Mouse (Mus musculus) ovary, postnatal 14 days (tissue): Measurements from ENCODE around the gene Ggt1.
"Not testable (repeated sequence)": the region's sequence is repeated elsewhere in the genome, so short reads cannot be mapped to it uniquely, and the experiment has no call there.

Experiments used
- DNase-seq: peaks from one replicate; pipeline ENCODE4 v3.0.0; 2022; ENCODE audit warnings: low spot score

Ggt1 gene

DNA sequence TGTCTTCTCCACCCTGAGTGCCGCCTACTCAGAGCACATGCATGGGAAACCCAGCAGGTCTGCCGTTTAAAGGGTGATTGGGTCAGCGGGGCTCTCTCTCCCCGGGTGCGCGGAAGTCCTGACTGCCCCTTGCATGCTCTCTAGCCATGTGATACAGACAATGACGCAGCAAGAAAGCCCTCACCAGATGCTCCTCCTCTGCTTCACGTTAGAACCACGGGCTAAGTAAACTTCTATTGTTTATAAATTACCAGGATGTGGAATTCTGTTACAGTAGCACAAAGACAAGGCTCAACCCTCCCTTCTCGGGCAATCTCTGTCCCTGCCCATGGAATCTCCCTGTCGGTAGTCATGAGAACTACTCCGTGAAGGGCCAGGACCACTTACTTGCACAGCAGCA, 10.2 kb upstream of the Ggt1 start:
- DNase-seq: no peak

DNA sequence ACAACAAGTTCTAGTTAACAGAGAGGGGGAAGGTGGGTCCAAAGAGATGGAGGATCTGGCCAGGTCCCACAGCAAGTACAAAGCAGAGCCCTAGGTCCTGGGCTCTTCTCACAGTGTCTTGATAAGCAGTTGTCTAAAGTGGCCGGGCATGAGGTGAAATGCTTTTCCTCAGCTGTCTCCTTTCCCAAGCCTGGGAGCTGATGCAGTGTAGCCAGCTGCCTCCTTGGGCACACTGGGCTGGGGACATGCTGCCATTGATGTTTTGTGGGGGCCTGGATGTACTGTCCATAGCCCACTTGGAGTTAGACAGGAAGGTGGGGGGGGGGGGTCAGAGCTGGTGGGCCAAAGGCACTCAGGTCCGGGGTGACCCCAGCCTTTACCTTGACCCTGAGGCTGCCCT, 9.3 kb upstream of the Ggt1 start:
- DNase-seq: no peak

DNA sequence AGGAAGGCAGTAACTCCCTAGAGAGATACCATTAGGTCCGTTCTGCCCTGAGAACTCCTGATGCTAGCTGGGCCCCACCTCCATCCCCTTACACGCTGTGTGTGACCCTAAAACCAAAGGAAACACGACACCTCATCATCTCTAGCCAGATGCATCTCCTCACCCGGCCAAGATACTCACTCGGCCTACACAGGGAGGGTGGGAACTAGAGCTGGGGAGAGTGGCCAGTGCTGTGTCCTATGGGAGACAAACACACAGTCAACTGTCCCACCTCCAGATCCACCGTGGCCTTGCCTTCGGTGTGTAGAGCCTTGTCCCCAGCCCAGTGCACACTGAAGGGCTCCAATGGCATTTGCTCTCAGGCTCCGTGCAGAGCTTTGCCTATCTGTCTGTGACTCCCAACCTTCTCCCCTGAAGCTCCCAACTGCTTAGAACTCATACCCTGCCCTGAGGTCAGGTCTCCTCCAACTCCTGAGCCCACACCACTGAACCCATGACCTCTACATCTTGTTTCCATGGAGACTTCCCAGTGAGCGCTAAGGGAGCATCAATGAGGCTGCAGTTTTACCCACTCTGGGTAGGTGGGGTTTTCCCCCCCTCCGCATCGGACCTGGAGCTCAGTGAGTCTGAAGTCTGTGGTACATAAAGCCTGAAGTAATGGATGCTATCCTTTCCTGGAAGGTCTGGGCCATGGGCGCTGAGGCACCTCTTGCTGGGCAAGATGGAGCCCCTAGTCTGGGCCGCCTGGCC, 8.5 kb upstream of the Ggt1 start:
- no peak for DNase-seq

DNA sequence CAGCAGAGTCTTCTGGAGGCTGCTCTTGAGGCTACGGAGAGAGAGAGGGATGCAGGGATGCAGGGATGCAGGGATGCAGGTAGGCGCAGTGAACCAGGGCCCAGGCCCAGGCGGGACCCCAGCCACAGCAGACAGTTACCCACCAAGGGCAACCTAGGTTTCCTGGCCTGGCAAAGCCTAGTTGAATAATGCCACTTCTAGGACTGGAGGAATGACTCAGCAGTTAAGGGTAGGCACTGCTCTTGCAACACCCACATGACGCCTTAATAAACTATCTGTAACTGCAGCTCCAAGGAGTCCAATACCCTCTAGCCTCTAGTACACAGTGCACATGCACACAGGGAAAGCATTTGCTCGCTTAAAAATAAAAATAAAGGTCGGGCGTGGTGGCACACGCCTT, 7.3 kb upstream of the Ggt1 start:
- no peak for DNase-seq

DNA sequence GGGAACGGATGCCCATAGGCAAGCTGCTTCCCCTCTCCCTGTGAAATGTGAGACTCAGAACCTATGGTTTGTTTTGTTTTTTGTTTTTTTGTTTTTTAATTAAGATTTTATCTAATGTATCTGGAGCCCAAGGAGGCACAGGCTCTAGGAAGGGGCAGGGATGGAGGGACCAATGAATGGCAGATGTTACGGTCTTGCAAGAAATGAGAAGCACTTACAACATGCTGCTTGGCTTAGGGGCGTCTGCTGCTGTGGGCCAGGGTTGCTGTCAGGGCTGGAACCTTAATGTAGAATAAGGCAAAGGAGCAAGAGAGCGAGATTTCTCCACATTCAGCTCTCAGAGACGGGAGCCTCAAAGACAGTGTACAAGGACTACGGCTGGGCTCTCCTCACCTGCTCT, 5.8 kb upstream of the Ggt1 start:
- no peak for DNase-seq

DNA sequence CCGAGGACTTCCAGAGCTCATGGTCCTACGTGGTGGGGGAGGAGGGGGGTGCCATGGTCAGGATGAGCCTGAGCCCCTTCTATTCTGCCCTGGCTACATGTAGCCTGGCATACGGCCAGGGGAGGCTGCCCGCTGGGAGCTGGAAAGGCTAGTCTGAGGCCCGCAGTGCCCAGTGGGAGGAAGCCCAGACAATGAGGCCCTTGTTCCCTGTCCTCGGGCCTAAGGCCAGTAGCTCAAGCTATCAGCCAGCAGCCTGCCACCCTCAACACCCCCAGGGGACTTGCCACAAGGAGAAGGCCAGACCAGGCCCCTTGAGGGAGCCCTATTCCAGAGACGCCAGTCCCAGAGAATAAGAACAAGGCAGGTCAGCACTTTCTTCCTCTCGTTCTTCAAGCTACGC, 5.4 kb upstream of the Ggt1 start:
- no peak for DNase-seq

DNA sequence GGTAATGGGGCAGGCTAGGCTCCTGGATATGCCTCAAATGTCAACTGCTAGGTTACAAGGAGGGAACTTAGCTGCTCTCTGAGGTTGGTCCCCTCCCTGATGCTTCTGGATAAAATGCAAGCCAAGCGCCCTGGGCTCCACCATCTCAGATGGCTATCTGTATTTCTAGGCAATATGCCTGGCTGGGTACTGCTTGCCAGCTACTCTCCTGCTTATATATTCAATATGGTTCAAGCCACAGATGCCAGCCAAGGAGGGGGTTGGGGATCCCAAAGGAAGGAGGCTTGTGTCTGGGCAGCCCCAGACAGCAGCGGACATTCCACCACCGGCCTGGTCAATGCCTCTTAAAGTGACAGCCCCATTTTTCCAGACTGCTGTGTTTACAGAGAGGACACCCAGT, 2.9 kb upstream of the Ggt1 start:
- no peak for DNase-seq

DNA sequence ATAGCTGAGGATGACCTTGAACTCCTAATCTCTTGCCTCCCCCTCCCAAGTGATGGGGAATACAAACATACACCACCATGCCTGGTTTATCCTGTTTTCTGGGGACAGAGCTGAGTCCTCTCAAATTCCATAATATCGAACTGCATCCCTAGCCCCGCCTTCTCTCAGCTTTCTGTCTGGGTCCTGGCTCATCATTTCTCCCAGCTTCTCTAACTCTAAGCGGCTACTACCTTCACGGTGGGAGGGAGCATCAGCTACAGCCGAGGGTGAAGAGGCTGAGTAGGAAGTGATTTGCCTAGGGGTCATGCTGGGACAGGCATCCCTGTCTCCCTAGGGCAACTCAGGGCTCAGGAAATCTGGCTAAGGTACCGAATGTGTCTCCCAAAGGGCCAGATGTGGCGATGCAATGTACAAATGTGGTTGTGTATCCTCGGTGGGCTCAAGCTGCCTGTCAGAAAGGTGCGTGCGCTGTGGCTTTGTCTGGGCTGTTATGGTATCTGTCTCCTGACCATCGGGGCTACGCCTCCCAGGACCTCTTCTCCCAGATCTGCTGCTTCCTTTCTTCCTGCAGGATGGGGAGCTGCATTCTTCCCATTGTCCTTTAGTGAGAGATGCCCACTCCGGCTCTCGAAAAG, 2.2 kb upstream of the Ggt1 start:
- DNase-seq: no peak

DNA sequence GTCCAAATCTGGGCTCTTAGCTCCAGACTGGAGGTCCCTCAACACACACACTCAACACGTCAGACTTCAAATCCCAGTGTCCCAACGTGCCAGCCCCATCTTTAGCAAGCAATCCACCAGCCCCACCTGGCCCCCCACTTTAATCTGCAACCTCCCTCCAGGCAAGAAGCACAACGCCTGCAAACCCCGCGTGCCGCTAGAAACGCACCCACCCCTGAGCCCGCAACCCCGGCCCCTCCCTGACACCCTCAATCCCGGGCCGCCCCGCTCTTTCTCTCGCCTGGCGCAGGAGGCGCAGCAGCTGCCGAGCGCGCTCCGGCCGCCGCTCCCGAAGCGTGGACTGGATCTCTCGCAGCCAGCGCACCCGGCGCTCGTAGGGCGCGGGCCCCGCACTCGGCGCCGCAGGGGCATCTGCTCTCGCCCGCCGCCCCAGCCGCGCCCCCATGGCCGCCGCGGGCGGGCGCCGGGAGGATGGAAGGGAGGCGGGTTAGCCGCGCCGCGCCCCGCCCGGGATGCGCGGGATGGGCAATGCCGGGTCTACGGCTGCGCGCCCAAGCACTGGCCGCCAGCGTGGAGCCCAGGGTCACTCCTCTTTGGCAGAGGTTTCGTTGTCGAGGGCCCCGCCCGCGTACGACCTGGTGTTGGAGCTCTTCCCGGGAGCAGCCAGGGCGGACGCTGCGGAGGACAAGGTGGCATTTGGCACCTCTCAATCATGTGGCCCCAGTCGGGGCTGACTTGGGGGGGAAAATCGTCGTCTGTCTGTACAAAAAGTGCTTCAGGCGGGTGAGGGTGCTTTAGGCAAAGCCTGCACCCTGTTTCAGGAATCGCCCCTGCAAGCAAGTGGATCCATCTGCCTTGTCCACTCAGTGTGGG, 1.5 kb upstream of the Ggt1 start, which contains the start of gene Lrrc75b:
Lrrc75b (minus strand) TSS at position 655 of the 873 bp plus-strand sequence.
- peak; percentile 26 for DNase-seq

DNA sequence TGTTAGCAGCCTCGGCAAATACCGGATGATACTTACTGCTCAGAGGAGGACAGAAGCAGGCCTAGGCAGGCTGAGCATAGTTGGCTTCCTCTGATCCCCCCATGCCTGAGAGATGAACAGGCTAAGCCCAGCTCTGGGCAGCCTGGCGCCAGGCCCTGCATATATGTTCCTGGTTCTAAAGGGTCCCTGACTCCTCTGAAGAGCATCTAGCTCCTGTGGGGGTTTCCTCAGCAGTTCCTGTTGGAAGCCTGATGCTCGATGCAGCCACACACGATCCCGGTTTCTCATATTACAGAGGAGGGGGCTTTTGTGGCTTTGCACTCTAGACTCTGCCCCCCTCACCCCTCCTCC, 880 bp upstream of the Ggt1 start:
- no peak for DNase-seq

DNA sequence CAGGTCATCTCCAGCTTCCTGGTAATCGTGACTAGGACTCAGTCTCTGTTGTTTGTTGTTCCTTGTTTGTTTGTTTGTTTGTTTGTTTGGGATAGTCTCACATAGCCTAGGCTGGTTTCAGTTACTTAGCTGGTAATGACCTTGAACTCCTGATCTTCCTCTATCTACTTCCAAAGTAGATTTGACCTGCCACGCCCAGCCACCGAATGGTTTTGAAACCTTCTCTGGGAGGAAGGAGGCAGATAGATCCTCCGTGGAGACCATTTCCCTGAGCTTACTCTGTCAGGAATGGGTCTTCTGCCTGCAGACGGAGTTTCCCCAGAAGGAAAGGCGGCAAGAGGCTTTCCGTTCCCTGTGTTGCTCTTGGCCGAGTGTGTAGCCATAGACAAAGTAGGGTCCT, 1.2 kb downstream of the Ggt1 start:
- DNase-seq: no peak

DNA sequence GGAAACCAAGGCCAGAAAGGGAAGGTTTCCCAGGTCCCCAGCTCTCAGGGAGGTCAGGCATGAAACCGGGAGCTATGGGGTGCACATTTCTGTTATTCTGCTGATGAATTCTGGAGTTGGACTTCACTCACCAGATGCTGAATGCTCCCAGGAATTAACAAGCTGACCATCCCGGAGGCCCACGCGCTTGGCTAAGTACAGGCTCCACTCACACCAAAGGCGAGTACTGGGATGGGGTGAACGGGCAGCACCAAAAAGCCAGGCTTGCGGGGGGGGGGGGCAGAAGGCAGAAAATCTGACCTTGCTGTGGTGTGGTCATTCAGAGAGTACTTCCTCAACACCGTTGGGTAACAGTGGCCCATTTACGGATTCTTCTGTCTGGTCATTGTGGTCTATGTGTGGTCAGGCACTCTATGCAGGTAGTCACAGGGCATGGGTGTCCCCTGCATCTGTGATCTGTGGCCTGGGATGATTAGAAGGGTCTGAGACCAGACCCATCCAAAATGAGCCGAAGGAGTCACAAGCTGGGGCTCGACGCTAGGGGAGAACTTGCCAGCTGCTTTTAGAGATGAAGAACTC, 3.4 kb downstream of the Ggt1 start:
- no peak for DNase-seq

DNA sequence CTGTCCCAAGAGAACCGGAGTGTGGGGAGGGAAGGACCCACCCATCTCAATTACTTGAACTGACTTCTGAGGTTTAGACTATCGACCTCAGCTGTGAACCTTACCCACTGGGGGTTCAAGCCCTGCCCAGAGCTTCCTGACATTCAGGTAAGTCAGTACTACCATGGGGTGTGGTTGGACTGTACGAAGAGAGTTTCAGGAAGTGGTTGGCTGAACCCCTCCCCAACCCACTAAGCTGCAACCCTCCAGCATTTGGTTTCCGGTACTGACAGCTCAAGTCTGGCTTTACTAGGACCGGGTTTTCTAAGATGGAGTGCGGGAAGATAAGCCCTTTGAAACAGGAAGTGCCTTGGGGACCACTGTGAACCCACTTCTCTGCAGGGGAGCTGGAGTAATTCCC, 4.0 kb downstream of the Ggt1 start:
- DNase-seq: no peak

DNA sequence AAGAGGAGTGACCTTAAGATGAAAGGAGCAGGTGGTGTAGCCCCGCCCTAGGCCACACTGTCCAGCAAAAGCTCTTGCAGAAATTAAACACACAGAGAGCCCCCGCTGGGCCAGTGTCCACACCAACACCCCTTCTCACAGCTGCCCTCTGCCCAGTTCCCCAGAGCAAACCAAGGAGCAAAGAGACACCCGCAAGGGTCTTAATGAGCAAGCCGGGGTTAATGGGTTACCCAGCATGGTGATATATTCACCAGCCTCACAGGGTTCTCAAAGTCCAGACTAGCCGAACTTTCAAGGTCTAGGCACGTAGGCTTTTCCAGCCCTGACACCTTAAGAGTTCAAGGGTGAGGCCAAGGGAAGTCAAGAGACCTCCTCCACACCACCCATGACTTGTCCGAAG, 4.5 kb downstream of the Ggt1 start:
- DNase-seq: no peak

DNA sequence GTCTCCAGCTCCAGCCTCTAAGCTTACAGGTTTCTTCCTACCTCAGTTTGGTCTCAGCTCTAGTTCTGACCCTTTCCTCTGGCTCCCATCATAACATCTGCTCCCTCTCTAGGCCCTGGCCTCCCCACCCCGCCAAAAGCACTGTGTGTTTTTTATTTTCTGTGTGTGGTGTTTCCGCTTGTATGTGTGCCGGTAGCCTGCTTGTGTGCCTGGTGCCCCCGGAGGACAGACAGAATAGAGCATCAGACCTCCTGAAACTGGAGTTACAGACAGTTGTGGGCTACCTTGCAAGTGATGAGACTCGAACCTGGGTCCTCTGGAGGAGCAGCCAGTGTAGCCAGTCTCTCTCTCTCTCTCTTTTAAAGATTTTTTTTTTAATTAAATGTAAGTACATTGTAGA, 4.9 kb downstream of the Ggt1 start:
- no peak for DNase-seq

DNA sequence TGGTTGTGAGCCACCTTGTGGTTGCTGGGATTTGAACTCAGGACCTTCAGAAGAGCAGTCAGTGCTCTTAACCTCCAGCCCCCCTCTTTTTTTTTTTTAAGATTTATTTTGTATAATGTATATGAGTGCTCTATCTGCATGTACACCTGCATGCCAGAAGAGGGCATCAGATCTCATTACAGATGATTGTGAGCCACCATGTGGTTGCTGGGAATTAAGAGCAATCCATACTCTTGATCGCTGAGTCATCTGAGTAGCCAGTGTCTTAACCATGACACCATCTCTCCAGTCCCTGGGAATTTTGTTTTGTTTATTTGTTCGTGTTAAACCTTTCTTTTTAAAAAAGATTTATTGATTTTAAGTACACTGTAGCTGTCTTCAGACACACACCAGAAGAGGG, 5.4 kb downstream of the Ggt1 start:
- DNase-seq: not testable (repeated sequence)

DNA sequence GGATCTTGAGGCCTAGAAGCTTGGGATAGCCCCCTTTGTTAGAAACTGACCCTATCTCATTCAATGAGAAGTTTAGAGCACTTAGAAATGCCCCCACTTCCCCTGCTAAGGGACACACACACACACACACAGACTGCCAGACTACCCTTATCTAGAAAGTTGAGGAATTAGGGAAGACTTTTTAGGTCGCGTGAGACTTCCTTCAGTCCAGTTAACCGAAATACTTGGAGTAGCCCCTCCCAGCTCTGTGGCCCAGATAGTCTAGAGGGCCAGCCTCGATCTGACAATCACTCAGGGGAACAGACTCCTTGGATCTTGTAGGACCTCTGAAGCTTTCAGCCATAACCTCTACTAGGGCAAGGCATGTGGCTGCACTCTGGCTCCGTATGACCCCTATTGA, 6.6 kb downstream of the Ggt1 start:
- DNase-seq: no peak

DNA sequence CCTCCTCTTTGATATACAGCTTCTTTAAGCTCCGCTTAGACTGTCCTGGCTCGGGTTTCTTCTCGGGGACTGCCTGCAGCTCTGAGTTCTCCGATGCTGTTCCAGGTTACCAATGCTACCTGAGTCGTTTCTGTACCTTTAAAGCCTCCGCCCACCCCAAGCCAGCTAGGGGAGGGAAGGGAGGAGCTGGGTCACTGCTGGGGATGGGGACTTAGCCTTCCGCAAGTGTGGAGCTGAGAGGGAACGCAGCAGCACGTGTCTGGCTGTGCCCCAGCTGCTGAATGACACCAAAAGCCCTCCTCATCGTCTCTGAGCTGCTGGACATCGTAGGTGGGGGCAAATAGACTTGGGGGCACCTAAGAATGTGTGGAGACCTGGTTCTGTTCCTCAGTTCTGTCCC, 7.0 kb downstream of the Ggt1 start:
- no peak for DNase-seq

DNA sequence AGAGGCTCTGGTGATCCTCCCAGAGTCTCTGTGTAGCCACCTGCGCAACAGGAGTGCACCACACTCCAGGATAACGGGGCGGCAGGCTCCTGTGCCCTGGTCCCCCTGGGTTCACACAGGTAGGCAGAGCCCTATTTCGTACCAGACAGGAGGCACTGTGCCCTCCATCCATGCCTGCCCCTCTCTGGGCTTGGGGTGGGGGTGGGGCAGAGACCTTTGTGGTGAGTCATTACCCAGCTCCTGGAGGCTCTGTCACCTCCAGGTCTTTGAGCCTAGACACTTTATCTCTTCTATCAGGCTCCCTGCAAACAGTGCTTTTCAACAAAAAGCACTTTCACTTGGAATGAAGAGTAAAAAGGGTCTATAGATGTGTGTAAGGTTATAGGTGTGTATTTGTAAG, 7.4 kb downstream of the Ggt1 start:
- DNase-seq: no peak

DNA sequence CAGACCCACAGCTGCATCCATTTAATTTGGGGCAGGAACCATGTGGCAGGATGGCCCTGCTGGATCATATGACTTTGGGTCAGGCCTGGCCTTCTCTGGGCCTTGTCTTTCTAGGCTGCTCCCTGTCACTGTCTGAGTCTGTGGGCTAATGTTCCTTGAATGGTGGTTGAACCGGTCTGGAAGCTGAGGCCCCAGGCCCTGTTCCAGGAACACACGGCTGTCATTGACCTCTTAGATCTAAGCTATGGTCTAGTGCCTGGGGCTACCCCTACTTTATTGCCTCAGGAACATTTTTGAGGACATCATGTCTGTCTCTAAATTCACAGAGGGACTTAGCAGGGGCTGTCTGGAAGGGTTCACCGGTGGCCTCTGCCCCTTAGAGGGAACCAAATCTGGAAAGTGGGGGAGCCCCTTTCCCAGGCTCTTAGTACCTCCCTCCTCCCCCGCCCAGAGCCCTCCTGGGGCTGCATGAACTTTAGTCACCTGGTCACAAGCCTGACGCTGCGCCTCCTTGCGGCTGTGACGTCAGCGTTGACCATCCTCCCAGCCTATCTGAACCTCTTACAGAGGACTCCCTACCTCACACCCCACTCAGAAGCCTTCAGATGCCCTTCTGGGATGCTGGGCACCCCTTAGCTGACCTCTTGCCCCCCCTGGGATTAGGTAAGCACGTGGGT, 9.7 kb downstream of the Ggt1 start:
- no peak for DNase-seq

DNA sequence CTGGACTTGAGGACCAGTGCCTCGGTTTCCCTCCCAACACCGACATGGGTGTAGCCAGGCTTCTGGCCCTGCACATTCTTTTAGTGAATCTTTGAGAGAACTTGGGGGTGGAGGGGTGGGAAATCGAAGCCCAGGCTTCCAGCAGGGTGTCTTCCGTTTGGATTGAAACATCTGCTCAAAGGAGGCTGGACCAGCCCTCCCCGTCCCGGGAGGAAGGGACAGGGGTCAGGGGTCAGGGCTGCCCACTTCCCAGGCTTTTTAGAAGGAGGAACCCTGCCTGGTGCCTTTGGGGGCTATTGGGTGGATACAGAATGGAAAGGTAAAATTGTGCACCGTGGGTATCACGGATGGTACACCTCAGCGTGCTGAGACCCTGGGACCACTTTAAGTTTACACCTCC, 10.5 kb downstream of the Ggt1 start:
- no peak for DNase-seq

DNA sequence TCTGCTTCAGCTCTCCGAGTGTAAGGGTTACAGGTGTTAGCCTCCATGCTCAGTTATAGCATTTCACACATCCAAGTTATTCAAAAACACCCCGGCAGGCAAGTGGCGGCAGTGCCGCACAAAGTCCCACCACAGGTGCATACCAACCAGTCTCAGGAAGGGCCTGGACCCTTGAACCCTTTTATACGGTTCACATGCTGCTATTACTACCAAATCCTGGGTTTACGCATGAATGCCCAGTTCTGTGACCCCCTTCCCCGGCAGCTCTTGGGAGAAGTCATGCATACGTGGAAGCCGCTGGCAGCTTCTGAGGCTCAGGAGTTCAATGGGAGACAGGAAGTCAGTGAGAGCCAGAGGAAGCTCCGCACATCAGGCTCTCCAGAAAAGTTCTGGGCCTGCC, 11.8 kb downstream of the Ggt1 start:
- DNase-seq: no peak
